Mouse (Mus musculus) stomach, postnatal 0 days (tissue): Measurements from ENCODE around the gene Prune2. TPM values are rescaled to one million over a fixed set of nuclear protein-coding genes. Genes with fewer than 3 reads are reported as not detected.

Experiments
- ATAC-seq: fragments of 200-750 bp; cut with Nextera tagmentation; 2 replicates; pipeline ENCODE4 v1.8.0; 2017; ENCODE audit not compliant: low FRiP score, low TSS enrichment
- DNase-seq: peaks from one replicate; pipeline ENCODE4 v3.0.0-alpha.2; 2016; ENCODE audit warnings: low spot score
- H3K27ac ChIP-seq: fragments of 300-500 bp; sonication (generic); replicated peaks from 2 replicates; pipeline ENCODE4 v1.5.1; 2014; ENCODE audit warnings: mild to moderate bottlenecking, control low read depth
- H3K27me3 ChIP-seq: fragments of 300-500 bp; sonication (generic); 2 replicates; pipeline ENCODE4 v1.6.1; 2014; ENCODE audit warnings: low read length; ENCODE audit not compliant: control insufficient read depth, insufficient read depth
- H3K36me3 ChIP-seq: fragments of 300-500 bp; sonication (generic); 2 replicates; pipeline ENCODE4 v1.6.1; 2014; ENCODE audit warnings: low read length, mixed read lengths; ENCODE audit not compliant: control insufficient read depth, insufficient read depth
- H3K4me1 ChIP-seq: fragments of 300-500 bp; sonication (generic); replicated peaks from 2 replicates; pipeline ENCODE4 v1.6.1; 2014; ENCODE audit warnings: antibody characterized with exemption; ENCODE audit not compliant: control insufficient read depth, insufficient read depth
- H3K4me2 ChIP-seq: fragments of 300-500 bp; sonication (generic); replicated peaks from 2 replicates; pipeline ENCODE4 v1.6.1; 2014; ENCODE audit warnings: low read depth, mild to moderate bottlenecking, control low read depth, moderate library complexity
- H3K4me3 ChIP-seq: fragments of 300-500 bp; sonication (generic); 2 replicates; pipeline ENCODE4 v1.5.1; 2014; ENCODE audit warnings: low read depth, low read length, control low read depth
- H3K9ac ChIP-seq: fragments of 300-500 bp; sonication (generic); 2 replicates; pipeline ENCODE4 v1.6.1; 2014; ENCODE audit warnings: mild to moderate bottlenecking, low read length, control low read depth, mixed read lengths
- H3K9me3 ChIP-seq: fragments of 300-500 bp; sonication (generic); 2 replicates; pipeline ENCODE4 v1.6.1; 2016; ENCODE audit warnings: low read length; ENCODE audit not compliant: control insufficient read depth
- CTCF ChIP-seq: IDR thresholded peaks from 2 replicates; pipeline ENCODE4 v1.5.1; 2016; ENCODE audit warnings: antibody characterized with exemption, low read depth, mild to moderate bottlenecking, moderate library complexity
- EP300 ChIP-seq: optimal IDR thresholded peaks from 2 replicates; pipeline ENCODE3; 2016; ENCODE audit warnings: antibody characterized with exemption
- WGBS: fragments of 180-500 bp; shearing (Covaris S2); extraction: QIAGEN DNeasy Blood & Tissue Kit; methylation state at CpG from one replicate; pipeline ENCODE4 v1.1.7; 2014; 5-methylcytosine and 5-hydroxymethylcytosine counted together
- polyA plus RNA-seq: library from polyadenylated mRNA; unstranded; fragments of >200 nt; fragmentation: Nextera tagmentation; extraction: Ambion mirVana; gene quantifications from 2 replicates; pipeline ENCODE4 v1.2.1, GENCODE M21; 2015

Prune2 gene
- polyA plus RNA-seq, 1 experiment from 2014 or later: 2.0 TPM

- no peaks in the 10 kb centered on the region for H3K4me1 ChIP-seq
- H3K4me3 ChIP-seq: no peak overlapping the region
- 47% methylated on average over 4 of the region's 4 CpGs for WGBS
- H3K4me2 ChIP-seq: no peak overlapping the region
- no peak for TF ChIP-seq CTCF
- TF ChIP-seq EP300: no peak
- no peak overlapping the region for H3K27ac ChIP-seq
- DNase-seq (no peak), ATAC-seq (no peak)
- H3K9me3 ChIP-seq: no peaks in the 10 kb centered on the region
- no peak overlapping the region for H3K9ac ChIP-seq
- no peaks in the 10 kb centered on the region for H3K36me3 ChIP-seq
- H3K27me3 ChIP-seq: no peaks in the 10 kb centered on the region
Measured at GRCm38 (mm10) chr19:17180506-17180905, 224.6 kb downstream of the Prune2 start.

- TF ChIP-seq EP300: no peak
- TF ChIP-seq CTCF: no peak
- Histone ChIP-seq H3K4me3 (no peak overlapping the region), H3K9ac (no peak overlapping the region), H3K36me3 (no peaks in the 10 kb centered on the region), H3K4me1 (no peaks in the 10 kb centered on the region), H3K27ac (no peak overlapping the region), H3K9me3 (no peaks in the 10 kb centered on the region), H3K4me2 (no peak overlapping the region), H3K27me3 (no peaks in the 10 kb centered on the region)
- DNase-seq: no peak
- 78% methylated on average over 5 of the region's 5 CpGs for WGBS
- ATAC-seq: no peak
Measured at GRCm38 (mm10) chr19:17194730-17195129, 238.8 kb downstream of the Prune2 start.

GRCm38 (mm10) chr19:17199059-17199458 lies 243.1 kb downstream of the Prune2 start:
- 34% methylated on average over 8 of the region's 8 CpGs for WGBS
- Histone ChIP-seq H3K36me3 (no peaks in the 10 kb centered on the region), H3K4me1 (no peaks in the 10 kb centered on the region), H3K27ac (no peak overlapping the region), H3K4me3 (no peak overlapping the region), H3K27me3 (no peaks in the 10 kb centered on the region), H3K9ac (no peak overlapping the region), H3K9me3 (no peaks in the 10 kb centered on the region), H3K4me2 (no peak overlapping the region)
- ATAC-seq (peak; percentile 71), DNase-seq (peak; percentile 56)
- no peak for TF ChIP-seq EP300
- no peak for TF ChIP-seq CTCF

DNA sequence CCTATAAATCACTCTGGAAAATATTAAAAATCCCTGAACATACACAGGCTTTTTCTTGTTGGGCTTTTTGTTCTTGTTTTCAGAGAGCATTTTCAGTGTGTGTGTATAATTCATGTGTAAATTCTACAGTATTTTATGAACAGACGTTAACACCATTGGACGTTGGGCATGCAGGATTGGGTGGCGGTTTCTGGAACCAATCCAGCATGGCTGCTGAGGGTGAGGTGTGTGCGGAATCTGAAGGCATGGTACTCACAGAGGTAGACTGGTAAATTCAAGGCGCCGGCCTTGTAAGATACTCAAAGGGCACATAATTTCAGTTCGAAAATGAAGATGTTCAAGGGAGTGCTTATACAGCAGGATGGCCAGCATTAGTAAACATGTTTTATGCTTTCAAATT lies 251.2 kb downstream of the Prune2 start:
- DNase-seq (no peak), ATAC-seq (no peak)
- no peak overlapping the region for H3K9ac ChIP-seq
- H3K4me3 ChIP-seq: no peak overlapping the region
- no peaks in the 10 kb centered on the region for H3K4me1 ChIP-seq
- 72% methylated on average over 7 of the region's 7 CpGs for WGBS
- no peak overlapping the region for H3K4me2 ChIP-seq
- no peaks in the 10 kb centered on the region for H3K9me3 ChIP-seq
- no peak overlapping the region for H3K27ac ChIP-seq
- H3K36me3 ChIP-seq: no peaks in the 10 kb centered on the region
- TF ChIP-seq CTCF (no peak), EP300 (no peak)
- H3K27me3 ChIP-seq: no peaks in the 10 kb centered on the region

GRCm38 (mm10) chr19:17210541-17210940 lies 254.6 kb downstream of the Prune2 start:
- H3K4me1 ChIP-seq: no peaks in the 10 kb centered on the region
- H3K27me3 ChIP-seq: no peaks in the 10 kb centered on the region
- H3K4me2 ChIP-seq: no peak overlapping the region
- ATAC-seq (no peak), DNase-seq (no peak)
- TF ChIP-seq EP300: no peak
- TF ChIP-seq CTCF: no peak
- no peaks in the 10 kb centered on the region for H3K9me3 ChIP-seq
- no peak overlapping the region for H3K27ac ChIP-seq
- H3K36me3 ChIP-seq: no peaks in the 10 kb centered on the region
- H3K9ac ChIP-seq: no peak overlapping the region
- WGBS: 81% methylated on average over 3 of the region's 3 CpGs
- no peak overlapping the region for H3K4me3 ChIP-seq

DNA sequence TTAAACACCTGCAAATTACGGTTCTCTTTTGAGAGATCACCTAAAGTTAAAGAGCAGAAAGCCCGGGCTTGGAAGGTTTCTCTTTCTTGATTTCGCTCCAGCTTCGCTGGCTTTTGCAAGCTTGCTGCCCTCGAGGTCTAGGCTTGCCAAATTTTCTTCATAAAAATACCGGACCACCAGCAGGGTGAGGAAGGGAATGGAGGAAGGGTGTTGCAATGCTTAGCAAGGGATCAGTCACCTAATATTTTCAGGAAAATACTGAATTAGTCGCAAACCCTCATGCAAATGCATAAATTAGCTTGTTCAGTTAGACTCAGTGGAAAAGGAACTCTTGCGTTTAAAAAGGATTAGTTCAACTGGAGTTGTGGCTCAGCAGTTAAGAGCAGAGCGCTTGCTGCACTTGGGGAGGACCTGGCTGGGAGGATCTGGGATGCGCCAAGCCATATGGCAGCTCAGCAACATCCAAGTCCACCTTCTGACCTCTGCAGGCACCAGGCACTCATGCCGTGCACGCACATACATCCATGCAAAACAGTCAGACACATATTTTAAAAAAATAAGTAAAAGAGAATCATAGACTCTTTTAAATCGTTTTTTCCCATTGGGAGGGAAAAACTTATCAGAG lies 259.1 kb downstream of the Prune2 start:
- no peak overlapping the region for H3K27ac ChIP-seq
- H3K4me1 ChIP-seq: no peaks in the 10 kb centered on the region
- no peak overlapping the region for H3K4me2 ChIP-seq
- DNase-seq (no peak), ATAC-seq (no peak)
- H3K9ac ChIP-seq: no peak overlapping the region
- H3K4me3 ChIP-seq: no peak overlapping the region
- no peak for TF ChIP-seq EP300
- TF ChIP-seq CTCF: no peak
- H3K9me3 ChIP-seq: no peaks in the 10 kb centered on the region
- H3K36me3 ChIP-seq: no peaks in the 10 kb centered on the region
- 71% methylated on average over 13 of the region's 13 CpGs for WGBS
- H3K27me3 ChIP-seq: no peaks in the 10 kb centered on the region
